Mouse (Mus musculus): ENCODE measurements at regions not wholly inside any gene's neighbourhood (a gene's known extent, or its start where the extent isn't known, plus 50 kb on each side); places are given as distances from the start of the nearest gene placed in this dataset.

- Histone ChIP-seq H3K4me2 (ENCODE audit: low read depth) (no peak overlapping the region), H3K79me2 (ENCODE audit: control insufficient read depth, insufficient read depth) (no peaks in the 10 kb centered on the region), H3ac (ENCODE audit: control insufficient read depth, insufficient read length) (no peak overlapping the region), H3K36me3 (ENCODE audit: control insufficient read depth, insufficient read depth) (no peaks in the 10 kb centered on the region), H3K27me3 (ENCODE audit: control insufficient read depth, insufficient read depth, insufficient read length) (no peaks in the 10 kb centered on the region), H3K4me3 (no peak overlapping the region)
- no peak for TF ChIP-seq MAX (IDR thresholded peaks at IDR 0.05; ENCODE audit: low read depth)
- no peak for TF ChIP-seq POLR2A (IDR thresholded peaks at IDR 0.05; ENCODE audit: insufficient read length, low read depth)
- no peak for TF ChIP-seq POLR2AphosphoS2 (IDR thresholded peaks at IDR 0.05; ENCODE audit: insufficient read length, low read depth)
- TF ChIP-seq E2F4 (IDR thresholded peaks at IDR 0.05; ENCODE audit: insufficient read depth) = no peak
- TF ChIP-seq MYOD1 (IDR thresholded peaks at IDR 0.05; ENCODE audit: control insufficient read depth in 1 of 3, insufficient read length in 2 of 3, low read depth in 2 of 3) = no peak
- TF ChIP-seq SRF (IDR thresholded peaks at IDR 0.05; ENCODE audit: control insufficient read depth, insufficient read length, low read depth) = no peak
- TF ChIP-seq CEBPB (IDR thresholded peaks at IDR 0.05; ENCODE audit: insufficient read depth, poor library complexity, severe bottlenecking) = no peak
- no peak for TF ChIP-seq TCF3 (IDR thresholded peaks at IDR 0.05; ENCODE audit: insufficient read length, low read depth)
- no peak for TF ChIP-seq REST (IDR thresholded peaks at IDR 0.05; ENCODE audit: insufficient read depth, insufficient read length)
- no peak for TF ChIP-seq USF1 (IDR thresholded peaks at IDR 0.05; ENCODE audit: low read depth)
- no peak for TF ChIP-seq MYOG (IDR thresholded peaks at IDR 0.05; ENCODE audit: control insufficient read depth in 1 of 3, insufficient read depth in 1 of 3, insufficient read length in 2 of 3, low read depth in 2 of 3)
- no peak for TF ChIP-seq TCF12 (IDR thresholded peaks at IDR 0.05; ENCODE audit: insufficient read depth, poor library complexity, severe bottlenecking)
Observed at GRCm38 (mm10) chr9:33292116-33292515, 656.1 kb downstream of the Ets1 start.

- Histone ChIP-seq H3K27me3 (ENCODE audit: control insufficient read depth, insufficient read depth, insufficient read length) (no peaks in the 10 kb centered on the region), H3K79me2 (ENCODE audit: control insufficient read depth, insufficient read depth) (no peaks in the 10 kb centered on the region), H3K4me2 (ENCODE audit: low read depth) (peak overlapping the region; percentile 34), H3K36me3 (ENCODE audit: control insufficient read depth, insufficient read depth) (no peaks in the 10 kb centered on the region), H3K4me3 (no peak overlapping the region), H3ac (ENCODE audit: control insufficient read depth, insufficient read length) (no peak overlapping the region)
- TF ChIP-seq CEBPB (IDR thresholded peaks at IDR 0.05; ENCODE audit: insufficient read depth, poor library complexity, severe bottlenecking) (0 out of 2 replicates have a peak, but pooled peaks have one; percentile 19), SRF (IDR thresholded peaks at IDR 0.05; ENCODE audit: control insufficient read depth, insufficient read length, low read depth) (no peak), MYOD1 (IDR thresholded peaks at IDR 0.05; ENCODE audit: control insufficient read depth in 1 of 3, insufficient read length in 2 of 3, low read depth in 2 of 3) (no peak), REST (IDR thresholded peaks at IDR 0.05; ENCODE audit: insufficient read depth, insufficient read length) (no peak), TCF3 (IDR thresholded peaks at IDR 0.05; ENCODE audit: insufficient read length, low read depth) (no peak)
Observed at GRCm38 (mm10) chr9:33295925-33296324, 659.9 kb downstream of the Ets1 start.

DNA sequence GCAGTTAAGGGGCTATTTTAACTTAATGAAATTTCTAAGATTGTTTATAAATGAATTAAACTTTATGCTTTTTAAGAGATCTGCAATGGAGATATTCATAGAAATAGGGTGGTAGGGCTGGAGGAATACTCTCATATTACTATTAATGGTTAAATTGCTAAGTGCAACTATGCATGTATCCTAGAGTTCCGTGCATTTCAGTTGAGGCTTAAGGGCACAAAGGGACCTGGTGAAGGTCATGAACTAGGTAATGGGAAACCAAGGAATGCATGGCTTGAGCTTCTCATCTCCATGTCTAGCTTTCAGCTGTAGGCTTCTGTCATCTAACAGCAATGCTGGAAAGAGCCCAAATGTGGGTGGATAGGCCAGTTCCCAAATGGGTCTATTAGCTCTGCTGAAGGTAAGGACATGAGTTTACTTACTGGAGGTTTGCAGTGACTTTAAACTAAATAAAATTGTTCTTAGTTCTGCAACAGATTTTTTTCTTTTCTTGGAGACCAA, 683.6 kb downstream of the Ets1 start:
- Histone ChIP-seq H3K27me3 (ENCODE audit: control insufficient read depth, insufficient read depth, insufficient read length) (peaks cover 6% of the 10 kb centered on the region), H3K79me2 (ENCODE audit: control insufficient read depth, insufficient read depth) (no peaks in the 10 kb centered on the region), H3ac (ENCODE audit: control insufficient read depth, insufficient read length) (no peak overlapping the region), H3K36me3 (ENCODE audit: control insufficient read depth, insufficient read depth) (no peaks in the 10 kb centered on the region), H3K4me3 (no peak overlapping the region), H3K4me2 (ENCODE audit: low read depth) (no peak overlapping the region)
- no peak for TF ChIP-seq MYOG (IDR thresholded peaks at IDR 0.05; ENCODE audit: control insufficient read depth in 1 of 3, insufficient read depth in 1 of 3, insufficient read length in 2 of 3, low read depth in 2 of 3)
- no peak for TF ChIP-seq MYOD1 (IDR thresholded peaks at IDR 0.05; ENCODE audit: control insufficient read depth in 1 of 3, insufficient read length in 2 of 3, low read depth in 2 of 3)

DNA sequence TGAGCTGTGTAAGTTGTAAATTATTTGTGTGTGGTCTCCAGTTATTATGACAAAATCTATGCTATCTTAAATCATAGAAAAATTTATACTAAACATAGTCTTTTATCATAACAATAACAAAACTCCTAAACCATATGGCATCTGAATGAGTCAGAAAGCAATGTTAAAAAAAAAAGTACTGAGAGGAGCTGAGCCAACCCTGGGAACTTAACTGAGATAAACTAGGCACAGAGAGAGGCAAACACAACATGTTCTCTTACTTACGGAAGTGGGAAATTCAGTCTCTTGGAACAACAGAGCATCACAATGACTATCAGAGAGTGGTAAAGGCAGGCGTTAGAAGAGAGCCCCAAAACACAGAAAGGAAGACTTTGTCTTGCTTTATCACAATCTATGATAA, 691.7 kb downstream of the Ets1 start:
- no peaks in the 10 kb centered on the region for H3K36me3 ChIP-seq (ENCODE audit: control insufficient read depth, insufficient read depth)
- no peak overlapping the region for H3ac ChIP-seq (ENCODE audit: control insufficient read depth, insufficient read length)
- no peak overlapping the region for H3K4me2 ChIP-seq (ENCODE audit: low read depth)
- TF ChIP-seq MAX (IDR thresholded peaks at IDR 0.05; ENCODE audit: low read depth) (no peak), POLR2A (IDR thresholded peaks at IDR 0.05; ENCODE audit: insufficient read length, low read depth) (no peak), MYOG (IDR thresholded peaks at IDR 0.05; ENCODE audit: control insufficient read depth in 1 of 3, insufficient read depth in 1 of 3, insufficient read length in 2 of 3, low read depth in 2 of 3) (no peak), TCF12 (IDR thresholded peaks at IDR 0.05; ENCODE audit: insufficient read depth, poor library complexity, severe bottlenecking) (no peak), POLR2AphosphoS2 (IDR thresholded peaks at IDR 0.05; ENCODE audit: insufficient read length, low read depth) (no peak), REST (IDR thresholded peaks at IDR 0.05; ENCODE audit: insufficient read depth, insufficient read length) (no peak)
- no peaks in the 10 kb centered on the region for H3K27me3 ChIP-seq (ENCODE audit: control insufficient read depth, insufficient read depth, insufficient read length)
- H3K4me3 ChIP-seq = no peak overlapping the region
- no peaks in the 10 kb centered on the region for H3K79me2 ChIP-seq (ENCODE audit: control insufficient read depth, insufficient read depth)

GRCm38 (mm10) chr9:33350258-33350657, 714.2 kb downstream of the Ets1 start:
- TF ChIP-seq TCF3 (IDR thresholded peaks at IDR 0.05; ENCODE audit: insufficient read length, low read depth) (no peak), USF1 (IDR thresholded peaks at IDR 0.05; ENCODE audit: low read depth) (no peak), MYOG (IDR thresholded peaks at IDR 0.05; ENCODE audit: control insufficient read depth in 1 of 3, insufficient read depth in 1 of 3, insufficient read length in 2 of 3, low read depth in 2 of 3) (no peak), POLR2AphosphoS2 (IDR thresholded peaks at IDR 0.05; ENCODE audit: insufficient read length, low read depth) (no peak), MAX (IDR thresholded peaks at IDR 0.05; ENCODE audit: low read depth) (no peak), TCF12 (IDR thresholded peaks at IDR 0.05; ENCODE audit: insufficient read depth, poor library complexity, severe bottlenecking) (no peak), REST (IDR thresholded peaks at IDR 0.05; ENCODE audit: insufficient read depth, insufficient read length) (no peak)

More at GRCm38 (mm10) chr9:33350258-33350657, 714.2 kb downstream of the Ets1 start:
- no peak overlapping the region for H3K4me3 ChIP-seq
- no peaks in the 10 kb centered on the region for H3K27me3 ChIP-seq (ENCODE audit: control insufficient read depth, insufficient read depth, insufficient read length)
- no peak overlapping the region for H3K4me2 ChIP-seq (ENCODE audit: low read depth)
- H3K79me2 ChIP-seq (ENCODE audit: control insufficient read depth, insufficient read depth) = no peaks in the 10 kb centered on the region
- H3K36me3 ChIP-seq (ENCODE audit: control insufficient read depth, insufficient read depth) = no peaks in the 10 kb centered on the region
- H3ac ChIP-seq (ENCODE audit: control insufficient read depth, insufficient read length) = no peak overlapping the region
